In the genomic region with DNA sequence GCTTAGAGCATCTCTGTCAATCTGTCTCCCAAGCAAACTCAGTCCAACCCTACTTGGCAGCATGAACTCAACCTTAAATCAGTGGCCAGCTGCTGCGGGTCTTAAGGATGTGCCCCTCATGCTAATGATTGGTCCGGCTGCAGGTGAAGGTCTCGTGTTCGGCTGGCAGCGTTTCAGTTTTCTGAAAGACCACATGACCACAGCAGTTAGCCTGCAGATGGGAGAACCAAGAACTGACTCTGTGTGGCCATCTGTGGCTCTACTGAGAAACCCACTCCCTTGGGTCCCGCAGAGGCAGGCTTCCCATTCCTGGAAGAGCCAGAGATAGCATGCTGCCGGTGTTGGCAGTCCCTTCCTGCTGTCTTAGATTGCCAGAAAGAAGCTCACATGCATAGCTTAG, we compare ENCODE assay signal across 21 mouse cellular contexts.
DNase-seq lines count a peak whose midpoint lies in the region; TF ChIP-seq lines count a peak whose summit lies in the region.
"Had no signal": no experiment of that assay in that cellular context is flagged by ENCODE, and none has a peak within 500 bp of the region (broad histone marks: within the 10 kb centered on the region; RNA-seq: fewer than 3 reads in every experiment).

No protein-coding gene starts in this region.

- DNase-seq in cerebellum, postnatal 10 days: peak; percentile 91 to 95
- no peak for DNase-seq in cerebellum, adult 11 months
- DNase-seq in heart, adult 2 months: no peak
- no peak for DNase-seq in heart, adult 18-20 months
- peak; percentile 43 to 45 for DNase-seq in layer of hippocampus, postnatal 14 days (ENCODE audit: low spot score in 2 of 2)
- DNase-seq in layer of hippocampus, adult 9-11 months: no peak
- DNase-seq: adrenal gland, postnatal 25 days; kidney, adult 9 months; kidney, postnatal 25 days; liver; lung, postnatal 36 days; midbrain, embryonic 14.5 days had no signal

- 0 out of 2 replicates have a peak, but pooled peaks cover 1% of the 10 kb centered on the region for H3K79me2 ChIP-seq in heart, adult 2 months (replicated peaks; ENCODE audit: control insufficient read depth, insufficient read depth, low read length)

- H3K27ac ChIP-seq in heart, adult 2 months: peak overlapping the region; percentile 71
- peak overlapping the region; percentile 87 for H3K27ac ChIP-seq in brown adipose tissue, adult 24 weeks (replicated peaks; ENCODE audit: low read depth, low read length)
- H3K27ac ChIP-seq: forebrain, embryonic 10.5 days; hindbrain, embryonic 14.5 days; left cerebral cortex, adult 2 months; limb, embryonic 10.5 days; liver, embryonic 15.5 days; lung, embryonic 15.5 days; neural tube, embryonic 12.5 days had no signal

- peaks cover 43% of the 10 kb centered on the region for H3K4me1 ChIP-seq in heart, adult 2 months (ENCODE audit: control insufficient read depth, insufficient read depth, low read length)
- peaks cover 69% of the 10 kb centered on the region for H3K4me1 ChIP-seq in brown adipose tissue, adult 24 weeks (ENCODE audit: control insufficient read depth, insufficient read depth, insufficient read length, low read length)

- no peak for TF ChIP-seq CTCF in heart, adult 2 months (IDR thresholded peaks at IDR 0.05)

- 33% methylated on average over 7 of the region's 7 CpGs for WGBS in heart, adult 2 months

- intact Hi-C loops in heart, adult 2 months (cut with DNase I): loop anchor here (10.0 kb wide), 1 partner anchor 829 kb away; no protein-coding TSS in a partner anchor

- no peak for TF ChIP-seq POLR2A in heart, adult 2 months (IDR thresholded peaks at IDR 0.05; ENCODE audit: insufficient read depth, low read depth, low read length)

- peaks cover 11% of the 10 kb centered on the region for H3K36me3 ChIP-seq in heart, adult 2 months (ENCODE audit: control insufficient read depth, insufficient read depth, low read length)
- H3K36me3 ChIP-seq: forebrain, embryonic 10.5 days; limb, embryonic 10.5 days; liver, embryonic 15.5 days; lung, embryonic 15.5 days; neural tube, embryonic 12.5 days had no signal

- H3K9ac ChIP-seq in heart, adult 2 months (ENCODE audit: low read depth, low read length): no peak overlapping the region; the same call in 1 of the 2 replicates
- H3K9ac ChIP-seq: hindbrain, embryonic 14.5 days; liver, embryonic 15.5 days; lung, embryonic 15.5 days; neural tube, embryonic 12.5 days had no signal

- no peak for TF ChIP-seq EP300 in heart, adult 2 months (IDR thresholded peaks at IDR 0.05; ENCODE audit: insufficient read depth, low read depth, low read length)

- no peaks in the 10 kb centered on the region for H3K27me3 ChIP-seq in heart, adult 2 months (ENCODE audit: control insufficient read depth, insufficient read depth, low read length)
- H3K27me3 ChIP-seq: liver, embryonic 15.5 days; lung, embryonic 15.5 days; neural tube, embryonic 12.5 days had no signal

- no peak overlapping the region for H3K4me3 ChIP-seq in heart, adult 2 months
- no peak overlapping the region for H3K4me3 ChIP-seq in brown adipose tissue, adult 24 weeks (ENCODE audit: insufficient read depth, low read depth, low read length)
- H3K4me3 ChIP-seq: forebrain, embryonic 10.5 days; left cerebral cortex, adult 2 months; limb, embryonic 10.5 days; liver, embryonic 15.5 days; lung, embryonic 15.5 days; megakaryocyte, embryonic 14.5 days; neural tube, embryonic 12.5 days had no signal

Comparison
In these comparisons a context has a peak if more than half of its experiments do, and no peak if none do; other contexts are left out.
1. DNase-seq: peak in cerebellum, postnatal 10 days (2 of 2) and layer of hippocampus, postnatal 14 days (2 of 2); none in cerebellum, adult 11 months (single experiment), heart, adult 2 months (0 of 2), heart, adult 18-20 months (0 of 2) and layer of hippocampus, adult 9-11 months (single experiment).